Mouse (Mus musculus) urinary bladder, adult 2 months (tissue): Measurements from ENCODE around the gene Cux1. TPM values are rescaled to one million over a fixed set of nuclear protein-coding genes. Genes with fewer than 3 reads are reported as not detected.
A peak's percentile ranks its signal among the peaks of the same experiment; 100 is the strongest.

Experiments used
- DNase-seq: peaks from one replicate; pipeline ENCODE4 v3.0.0; 2022; ENCODE audit warnings: low spot score
- polyA plus RNA-seq: library from polyadenylated mRNA; depleted of rRNA; stranded (reverse); fragments of >200 nt; gene quantifications from 2 replicates; pipeline ENCODE4 v1.2.3, GENCODE M21; 2012

The Cux1 gene
- polyA plus RNA-seq, 1 experiment = 36.8 TPM

- DNase-seq = no peak
These were observed 255.1 kb downstream of the Cux1 start for GRCm38 (mm10) chr5:136312166-136312565.

- DNase-seq = no peak
These were observed 261.0 kb downstream of the Cux1 start for GRCm38 (mm10) chr5:136306254-136306653.

GRCm38 (mm10) chr5:136303409-136303983 is 263.8 kb downstream of the Cux1 start:
- no peak for DNase-seq

GRCm38 (mm10) chr5:136300880-136301279 is 266.4 kb downstream of the Cux1 start:
- no peak for DNase-seq

- DNase-seq = no peak
These were observed 269.6 kb downstream of the Cux1 start for GRCm38 (mm10) chr5:136297691-136298090.

GRCm38 (mm10) chr5:136296911-136297310 is 270.4 kb downstream of the Cux1 start:
- DNase-seq = no peak

GRCm38 (mm10) chr5:136292971-136293418 is 274.3 kb downstream of the Cux1 start:
- DNase-seq = no peak

GRCm38 (mm10) chr5:136292361-136292760 is 274.9 kb downstream of the Cux1 start:
- no peak for DNase-seq

GRCm38 (mm10) chr5:136291562-136291961 is 275.7 kb downstream of the Cux1 start:
- DNase-seq = no peak

- DNase-seq = no peak
These were observed 277.5 kb downstream of the Cux1 start for GRCm38 (mm10) chr5:136289776-136290175.

- no peak for DNase-seq
These were observed 278.8 kb downstream of the Cux1 start for GRCm38 (mm10) chr5:136288351-136289081.

- DNase-seq = no peak
These were observed 280.7 kb downstream of the Cux1 start for GRCm38 (mm10) chr5:136286566-136286965.

GRCm38 (mm10) chr5:136285106-136285505 is 282.2 kb downstream of the Cux1 start:
- DNase-seq = no peak

- no peak for DNase-seq
These were observed 285.9 kb downstream of the Cux1 start for GRCm38 (mm10) chr5:136281351-136281750.

- no peak for DNase-seq
These were observed 292.6 kb downstream of the Cux1 start for GRCm38 (mm10) chr5:136274739-136275138.

GRCm38 (mm10) chr5:136269937-136270336 is 297.4 kb downstream of the Cux1 start:
- no peak for DNase-seq

- DNase-seq = no peak
These were observed 301.2 kb downstream of the Cux1 start for GRCm38 (mm10) chr5:136266077-136266476.

GRCm38 (mm10) chr5:136263342-136263741 is 303.9 kb downstream of the Cux1 start:
- DNase-seq = no peak

GRCm38 (mm10) chr5:136258919-136259318 is 308.4 kb downstream of the Cux1 start:
- DNase-seq = peak; percentile 52

GRCm38 (mm10) chr5:136252899-136253298 is 314.4 kb downstream of the Cux1 start:
- DNase-seq = peak; percentile 49

- DNase-seq = no peak
These were observed 316.3 kb downstream of the Cux1 start for GRCm38 (mm10) chr5:136251004-136251403.

- no peak for DNase-seq
These were observed 318.8 kb downstream of the Cux1 start for GRCm38 (mm10) chr5:136248441-136248840.

GRCm38 (mm10) chr5:136246452-136246838 is 320.8 kb downstream of the Cux1 start, which contains the start of gene Sh2b2:
Sh2b2 (minus strand) TSS chr5:136246556.
- DNase-seq = no peak
